Mouse (Mus musculus): ENCODE data around the gene Tmem159.

The Tmem159 gene

DNA sequence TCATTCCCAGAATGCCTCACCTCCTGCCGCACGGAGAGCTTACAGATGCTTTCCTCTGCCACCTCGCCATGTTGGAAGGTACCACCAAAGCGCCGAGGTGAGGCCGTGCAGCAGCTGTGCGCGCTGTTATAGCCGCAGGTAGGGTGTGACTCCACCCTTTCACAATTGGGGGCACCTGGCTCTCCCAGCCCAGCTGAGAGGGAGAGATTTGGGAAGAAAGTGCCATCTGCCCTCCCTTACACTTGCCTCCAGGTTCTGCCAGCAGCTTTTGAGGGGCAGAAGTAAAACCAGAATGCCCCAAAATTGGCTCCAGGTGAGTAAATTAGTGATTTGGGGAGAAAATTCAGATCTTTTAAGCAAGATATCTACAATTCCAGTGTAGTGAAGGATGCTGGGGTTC, 43.0 kb downstream of the Tmem159 start, which contains the start of gene Zp2:
TSS of gene Zp2 (minus strand) at position 101 of the 400 bp plus-strand sequence.
- no peak for DNase-seq

DNA sequence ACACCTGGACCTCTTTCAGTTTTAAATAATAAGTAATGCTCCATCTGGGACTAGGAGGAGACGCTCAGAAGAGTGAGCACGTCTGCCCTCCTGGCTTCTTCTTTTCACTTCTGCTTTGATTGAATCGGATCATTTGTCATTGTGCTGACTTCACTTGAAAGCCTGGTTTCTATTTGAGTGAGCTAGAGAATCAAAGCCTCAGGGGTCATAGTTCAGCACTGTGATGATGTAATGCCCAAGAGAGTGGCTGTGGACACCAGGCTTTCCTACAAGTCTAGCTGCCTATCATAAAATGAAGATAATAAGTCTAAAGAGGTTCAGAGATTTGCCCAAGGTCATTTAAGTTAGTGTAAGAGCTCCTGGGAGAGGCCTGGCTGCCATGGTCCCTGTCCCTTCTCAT, 48.1 kb downstream of the Tmem159 start:
- DNase-seq = peak; percentile 78

DNA sequence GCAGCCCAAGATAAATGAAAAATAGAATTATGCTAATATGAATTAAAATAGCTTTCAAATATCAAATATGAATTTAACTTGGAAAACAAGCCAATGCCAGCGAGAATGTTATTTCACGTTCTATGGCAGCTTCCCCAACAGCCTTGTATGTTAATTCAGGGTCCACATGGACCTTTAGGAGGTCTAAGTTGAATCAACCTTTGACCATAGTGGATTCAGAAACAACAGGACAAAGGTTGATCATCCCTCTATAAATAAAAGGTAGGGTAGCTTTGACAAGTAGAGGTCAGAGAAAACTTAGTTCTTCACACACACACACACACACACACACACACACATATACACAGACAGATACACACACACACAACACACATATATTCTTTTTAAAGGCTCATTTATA, 48.7 kb downstream of the Tmem159 start:
- DNase-seq = peak; percentile 34

DNA sequence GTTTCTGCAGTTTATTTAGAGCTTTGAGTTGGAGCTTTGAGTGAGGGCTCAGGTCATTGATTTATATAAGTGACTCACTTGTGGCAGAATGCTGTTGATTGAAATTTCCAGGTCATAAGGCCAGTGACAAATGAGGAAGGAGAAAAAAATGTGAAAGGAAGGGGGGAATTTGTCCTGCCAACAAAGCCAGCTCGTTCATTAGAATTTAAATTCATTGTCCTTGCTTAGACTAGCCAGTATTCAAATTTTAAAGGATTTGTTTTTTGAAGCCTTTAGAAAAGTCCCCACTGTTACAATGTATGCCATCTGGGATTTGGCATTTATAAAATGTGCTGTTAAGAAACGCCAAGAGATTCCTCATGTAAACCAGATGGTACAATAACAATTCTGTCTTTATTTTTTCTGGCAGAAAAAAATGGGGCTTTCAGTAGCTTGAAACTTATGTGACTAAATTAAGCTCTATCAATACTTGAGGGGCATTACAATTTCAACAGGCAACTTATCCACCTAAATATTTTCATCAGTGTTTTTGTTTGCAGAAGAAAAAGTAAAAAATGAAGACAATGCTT, 54.8 kb downstream of the Tmem159 start:
- no peak for DNase-seq

DNA sequence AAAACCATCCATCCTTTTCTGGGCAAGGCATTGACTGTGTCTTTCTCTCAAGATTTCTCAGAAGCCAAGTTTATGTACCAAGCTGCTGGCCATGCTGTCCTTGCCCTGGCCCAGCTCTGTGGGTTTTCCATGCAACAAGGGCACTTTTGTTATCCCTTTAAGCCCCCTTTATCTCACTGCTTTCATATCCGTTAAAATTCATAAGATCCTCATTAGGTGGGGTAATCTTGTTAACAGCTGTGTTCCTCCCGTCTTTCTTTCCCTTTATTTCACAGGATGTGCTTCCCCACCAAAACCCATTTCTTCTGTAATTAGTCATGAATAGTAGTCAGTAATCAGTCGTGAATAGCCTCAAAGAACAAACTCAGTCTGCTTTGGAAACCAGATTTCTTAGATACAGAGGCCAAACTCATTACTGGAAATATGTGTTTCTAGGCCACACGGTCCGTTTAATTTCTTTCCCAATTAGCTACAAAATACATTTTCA, 55.5 kb downstream of the Tmem159 start:
- DNase-seq = no peak

DNA sequence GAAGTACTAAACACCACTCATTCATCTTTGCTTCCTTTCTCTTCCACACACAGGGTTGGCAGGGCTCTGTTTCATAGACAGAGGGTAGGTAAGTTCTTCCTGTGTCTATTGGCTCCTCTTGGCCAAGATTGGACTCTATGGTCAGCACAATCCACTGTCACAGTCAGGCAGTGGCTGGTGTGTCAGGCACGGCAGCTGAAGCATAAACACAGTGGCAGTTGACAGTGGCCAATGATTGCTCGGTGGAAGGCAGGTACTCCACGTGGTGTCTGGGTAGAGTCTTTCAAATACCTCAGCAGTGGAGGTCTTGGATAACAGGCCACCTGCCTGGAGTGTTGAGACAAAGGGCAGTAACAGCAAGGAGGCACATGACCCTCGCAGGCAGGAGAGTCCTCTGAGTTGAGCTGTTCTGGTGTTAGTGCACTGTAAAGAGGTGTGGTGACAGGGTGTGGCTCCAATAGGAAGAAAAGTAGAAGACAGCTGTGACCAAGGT, 56.0 kb downstream of the Tmem159 start:
- no peak for DNase-seq

DNA sequence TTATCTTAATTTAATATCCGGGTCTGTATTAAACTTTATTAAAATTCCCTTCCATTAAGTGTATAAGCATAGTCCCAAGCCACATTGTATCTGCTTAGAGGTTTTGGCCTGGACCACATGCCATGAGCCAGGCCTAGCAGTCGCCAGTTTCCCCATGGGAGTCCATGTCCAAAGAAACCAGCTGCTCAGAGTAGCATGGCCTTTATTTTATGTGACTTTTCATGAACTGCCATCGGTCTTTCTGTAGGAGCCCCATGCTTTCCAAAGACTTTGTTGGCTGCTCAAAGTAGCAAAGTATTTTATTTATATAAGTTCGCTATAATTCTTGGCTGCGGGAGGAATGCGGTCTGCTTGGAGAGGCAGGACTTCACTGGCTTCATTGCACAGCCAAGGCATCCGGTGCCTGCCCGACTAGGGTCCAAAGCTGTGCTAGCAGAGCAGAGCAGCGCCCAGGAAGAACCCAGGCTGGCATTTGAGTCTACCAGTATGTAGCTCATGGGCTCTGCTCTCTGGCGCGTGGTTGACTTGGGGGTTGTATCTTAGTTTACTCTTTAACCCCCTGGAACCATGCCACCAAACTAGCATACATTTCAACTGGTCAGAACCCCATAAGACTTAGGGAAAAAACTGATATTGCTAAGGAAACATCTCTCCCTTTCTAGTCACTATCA, 61.6 kb downstream of the Tmem159 start:
- peak; percentile 49 for DNase-seq
